Mouse (Mus musculus): ENCODE results near the gene Cdc14b.

DNA sequence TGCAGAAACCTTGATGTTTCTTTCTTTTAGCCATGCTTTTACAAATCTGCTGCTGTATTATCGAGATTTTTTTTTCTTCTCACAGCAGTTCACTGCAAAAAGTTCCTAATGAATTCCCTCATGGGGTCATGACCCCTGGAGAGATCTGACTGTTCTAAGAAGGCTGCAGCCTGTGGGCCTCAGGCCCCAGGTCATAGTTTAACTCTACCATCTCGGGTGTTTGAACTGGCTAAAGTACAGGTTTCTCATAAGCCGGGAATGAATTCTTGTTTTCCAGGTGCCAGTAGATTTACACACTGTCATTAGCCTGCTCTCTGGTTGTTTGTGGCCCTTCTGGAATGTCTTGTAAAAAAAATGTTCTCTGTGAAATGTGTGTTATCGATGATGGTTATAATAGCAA lies 11.7 kb upstream of the Cdc14b start:
- TF ChIP-seq POLR2A (IDR thresholded peaks at IDR 0.05; ENCODE audit: insufficient read depth, low read depth, low read length) (no peak), EP300 (IDR thresholded peaks at IDR 0.05; ENCODE audit: insufficient read depth, low read depth, low read length) (no peak), CTCF (IDR thresholded peaks at IDR 0.05) (no peak)
